Mouse (Mus musculus) forelimb bud, embryonic 11.5 days (tissue): ENCODE results near the gene Cyp2d22.
A peak's percentile ranks its signal among the peaks of the same experiment; 100 is the strongest.

Experiments
- DNase-seq: peaks from one replicate; pipeline ENCODE4 v3.0.0-alpha.2; 2012; ENCODE audit warnings: low read depth, low spot score

The Cyp2d22 gene

GRCm38 (mm10) chr15:82346580-82347302 lies 33.3 kb downstream of the Cyp2d22 start:
- DNase-seq = no peak

GRCm38 (mm10) chr15:82345820-82346470 lies 34.1 kb downstream of the Cyp2d22 start:
- DNase-seq = peak; percentile 99

GRCm38 (mm10) chr15:82344971-82345370 lies 35.1 kb downstream of the Cyp2d22 start:
- DNase-seq = no peak

- DNase-seq = no peak
Observed at GRCm38 (mm10) chr15:82343368-82344287, 36.4 kb downstream of the Cyp2d22 start.

- DNase-seq = no peak
Observed at GRCm38 (mm10) chr15:82342543-82342935, 37.5 kb downstream of the Cyp2d22 start.

GRCm38 (mm10) chr15:82341675-82342542 lies 38.2 kb downstream of the Cyp2d22 start:
- DNase-seq = no peak

GRCm38 (mm10) chr15:82341036-82341501 lies 39.0 kb downstream of the Cyp2d22 start:
- no peak for DNase-seq

GRCm38 (mm10) chr15:82340414-82341035 lies 39.5 kb downstream of the Cyp2d22 start:
- no peak for DNase-seq

- no peak for DNase-seq
Observed at GRCm38 (mm10) chr15:82339634-82340254, 40.3 kb downstream of the Cyp2d22 start.

GRCm38 (mm10) chr15:82339150-82339549 lies 40.9 kb downstream of the Cyp2d22 start:
- no peak for DNase-seq

GRCm38 (mm10) chr15:82338593-82339112 lies 41.4 kb downstream of the Cyp2d22 start, which contains the start of the genes Naga, Pheta2 and Smdt1:
Naga (minus strand) TSS chr15:82338925.
Pheta2 (plus strand) TSS chr15:82338942.
Smdt1 (plus strand) TSS chr15:82338959.
- peak; percentile 96 for DNase-seq

- no peak for DNase-seq
Observed at GRCm38 (mm10) chr15:82337875-82338274, 42.2 kb downstream of the Cyp2d22 start.

- DNase-seq = peak; percentile 42
Observed at GRCm38 (mm10) chr15:82336629-82337028, 43.4 kb downstream of the Cyp2d22 start.

GRCm38 (mm10) chr15:82335194-82335593 lies 44.9 kb downstream of the Cyp2d22 start:
- DNase-seq = no peak

GRCm38 (mm10) chr15:82325382-82325781 lies 54.7 kb downstream of the Cyp2d22 start:
- DNase-seq = no peak

- no peak for DNase-seq
Observed at GRCm38 (mm10) chr15:82322195-82322594, 57.9 kb downstream of the Cyp2d22 start.
